Mouse (Mus musculus) heart, adult 2 months (tissue): ENCODE results near the gene Map3k7.

Experiments
- CTCF ChIP-seq: fragments of 200-600 bp; IDR thresholded peaks from 2 replicates; pipeline ENCODE4 v1.8.1; 2022; ENCODE audit warnings: antibody characterized with exemption, mild to moderate bottlenecking, moderate library complexity
- POLR2A ChIP-seq: fragments of 200-500 bp; IDR thresholded peaks from 2 replicates; pipeline ENCODE4 v1.6.1; 2011; ENCODE audit warnings: mild to moderate bottlenecking, low read depth, low read length, control low read depth; ENCODE audit not compliant: insufficient read depth

DNA sequence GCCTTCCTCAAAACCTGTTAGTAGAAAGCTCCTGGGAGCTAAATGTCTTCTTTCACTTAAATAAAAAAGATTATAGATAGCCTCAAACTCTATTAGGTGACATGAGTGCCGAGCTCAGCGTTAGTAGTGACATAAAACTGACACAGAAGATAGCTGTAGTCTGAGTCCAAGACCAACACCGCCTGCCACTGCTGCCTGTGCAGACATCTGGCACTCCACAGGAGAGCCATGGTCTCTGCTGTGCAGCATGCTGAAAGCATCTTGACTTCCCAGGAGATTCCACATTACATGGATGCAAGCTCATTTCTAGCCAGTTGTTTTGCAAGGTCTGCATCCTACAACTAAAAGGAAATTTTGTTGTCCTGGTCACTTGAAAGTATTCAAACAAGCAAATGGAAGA lies 57.2 kb downstream of the Map3k7 start:
- no peak for TF ChIP-seq CTCF
- TF ChIP-seq POLR2A = no peak
